9 mouse cellular contexts compared by ENCODE assay signal in genomic region chrX:106485101-106485651, GRCm38 (mm10). TPM values are rescaled to one million over a fixed set of nuclear protein-coding genes. Genes with fewer than 3 reads are reported as not detected.
DNase-seq lines count a peak whose midpoint lies in the region; ATAC-seq and TF ChIP-seq lines count a peak whose summit lies in the region.
"Had no signal": no experiment of that assay in that cellular context is flagged by ENCODE, and none has a peak within 500 bp of the region (broad histone marks: within the 10 kb centered on the region; RNA-seq: fewer than 3 reads in every experiment).

Gene Fndc3c1 (minus strand): TSS chrX:106485401.

- ATAC-seq in lung, embryonic 15.5 days (ENCODE audit: borderline replicate concordance, extremely low read depth, low FRiP score, low TSS enrichment) = peak; percentile 96
- ATAC-seq in hindbrain, embryonic 16.5 days = peak; percentile 89
- peak; percentile 69 for ATAC-seq in lung, postnatal 0 days
- ATAC-seq in erythroid progenitor cell, adult 5-6 weeks (replicated peaks; ENCODE audit: low FRiP score, poor library complexity, severe bottlenecking) = no peak

- peak within 1 kb of the TSS; percentile 47 for H3K4me3 ChIP-seq in lung, embryonic 15.5 days
- peak within 1 kb of the TSS; percentile 44 for H3K4me3 ChIP-seq in embryonic fibroblast, embryonic 13.5 days (ENCODE audit: insufficient read depth, low read length)
- H3K4me3 ChIP-seq in hindbrain, embryonic 16.5 days (ENCODE audit: low read length) = peak within 1 kb of the TSS; percentile 38
- peak within 1 kb of the TSS; percentile 34 for H3K4me3 ChIP-seq in lung, postnatal 0 days (ENCODE audit: low read depth, low read length)
- H3K4me3 ChIP-seq: myocyte had no signal

- H3K36me3 ChIP-seq in lung, embryonic 15.5 days = no peaks in the 10 kb centered on the region
- H3K36me3 ChIP-seq in hindbrain, embryonic 16.5 days (ENCODE audit: control insufficient read depth, insufficient read depth, low read length) = no peaks in the 10 kb centered on the region
- H3K36me3 ChIP-seq in lung, postnatal 0 days (ENCODE audit: insufficient read depth, low read length) = no peaks in the 10 kb centered on the region

- no peak for TF ChIP-seq CTCF in embryonic fibroblast, embryonic 13.5 days (IDR thresholded peaks at IDR 0.05; ENCODE audit: borderline replicate concordance, insufficient read depth, low read length)
- TF ChIP-seq CTCF in lung, postnatal 0 days (IDR thresholded peaks at IDR 0.05) = no peak

- no peak for TF ChIP-seq POLR2A in embryonic fibroblast, embryonic 13.5 days (IDR thresholded peaks at IDR 0.05; ENCODE audit: low read depth, low read length)

- no peak for DNase-seq in lung, adult 18-20 months
- no peak for DNase-seq in lung, postnatal 0 days (ENCODE audit: low spot score)
- DNase-seq in testis, postnatal 10 days (ENCODE audit: low spot score) = peak; percentile 37
- no peak for DNase-seq in cerebellum, adult 9-11 months

- H3K4me1 ChIP-seq in lung, embryonic 15.5 days = no peaks in the 10 kb centered on the region
- H3K4me1 ChIP-seq in embryonic fibroblast, embryonic 13.5 days (ENCODE audit: control insufficient read depth, insufficient read depth, low read length) = no peaks in the 10 kb centered on the region
- H3K4me1 ChIP-seq in hindbrain, embryonic 16.5 days (ENCODE audit: control insufficient read depth, insufficient read depth, low read depth, low read length) = no peaks in the 10 kb centered on the region; the same call in 1 of the 2 replicates
- no peaks in the 10 kb centered on the region for H3K4me1 ChIP-seq in lung, postnatal 0 days (ENCODE audit: insufficient read depth, low read depth, low read length)

- peak within 1 kb of the TSS; percentile 69 for H3K4me2 ChIP-seq in lung, embryonic 15.5 days
- H3K4me2 ChIP-seq in hindbrain, embryonic 16.5 days (ENCODE audit: low read length) = peak within 1 kb of the TSS; percentile 66
- peak within 1 kb of the TSS; percentile 58 for H3K4me2 ChIP-seq in lung, postnatal 0 days (replicated peaks; ENCODE audit: low read depth, low read length)

- H3K27me3 ChIP-seq in lung, embryonic 15.5 days = peaks cover 22% of the 10 kb centered on the region
- peaks cover 17% of the 10 kb centered on the region for H3K27me3 ChIP-seq in hindbrain, embryonic 16.5 days (replicated peaks; ENCODE audit: control insufficient read depth, insufficient read depth, low read length)
- no peaks in the 10 kb centered on the region for H3K27me3 ChIP-seq in lung, postnatal 0 days (replicated peaks; ENCODE audit: insufficient read depth, low read length)

- 16% methylated on average over 28 of the region's 39 CpGs for WGBS in lung, embryonic 15.5 days
- 19% methylated on average over 30 of the region's 39 CpGs for WGBS in hindbrain, embryonic 16.5 days
- WGBS in lung, postnatal 0 days = 15% methylated on average over 15 of the region's 39 CpGs

- H3K27ac ChIP-seq in lung, embryonic 15.5 days = no peak within 1 kb of the TSS
- H3K27ac ChIP-seq in embryonic fibroblast, embryonic 13.5 days (ENCODE audit: insufficient read depth, low read length) = no peak within 1 kb of the TSS
- H3K27ac ChIP-seq in hindbrain, embryonic 16.5 days (ENCODE audit: low read depth, low read length) = no peak within 1 kb of the TSS
- no peak within 1 kb of the TSS for H3K27ac ChIP-seq in lung, postnatal 0 days (ENCODE audit: low read length)

- no peak for TF ChIP-seq EP300 in lung, postnatal 0 days (IDR thresholded peaks at IDR 0.05)

- peak within 1 kb of the TSS; percentile 36; the same call in 1 of the 2 replicates for H3K9ac ChIP-seq in lung, embryonic 15.5 days
- H3K9ac ChIP-seq in hindbrain, embryonic 16.5 days (ENCODE audit: low read depth, low read length) = peak within 1 kb of the TSS; percentile 48; the same call in 1 of the 2 replicates
- H3K9ac ChIP-seq in lung, postnatal 0 days (replicated peaks; ENCODE audit: low read depth) = no peak within 1 kb of the TSS

- H3K9me3 ChIP-seq in lung, embryonic 15.5 days = no peaks in the 10 kb centered on the region
- no peaks in the 10 kb centered on the region for H3K9me3 ChIP-seq in hindbrain, embryonic 16.5 days (ENCODE audit: control insufficient read depth, low read length)
- H3K9me3 ChIP-seq in lung, postnatal 0 days (ENCODE audit: low read length) = no peaks in the 10 kb centered on the region

RNA-seq across cellular contexts. Expression of gene Fndc3c1, which starts in this region (rescaled TPM):
- polyA plus RNA-seq in lung, embryonic 15.5 days (2015; fragmentation: Nextera tagmentation; extraction: Ambion mirVana) = 2.7 and 3.8 TPM in 2 replicates
- polyA plus RNA-seq in embryonic fibroblast, embryonic 13.5 days (2011; ENCODE audit: insufficient read length, low read depth, missing spikeins) = 0.98 TPM in 1 of 2 replicates, not detected in the other
- 0.10 and 0.27 TPM in 2 replicates for polyA plus RNA-seq in hindbrain, embryonic 16.5 days (2015; fragmentation: Nextera tagmentation; extraction: Ambion mirVana)
- 0.05 and 0.13 TPM in 2 replicates for polyA plus RNA-seq in lung, postnatal 0 days (2015; fragmentation: Nextera tagmentation; extraction: Ambion mirVana)
- not detected in 2 replicates for total RNA-seq in erythroid progenitor cell, adult 5-6 weeks (2015; ENCODE audit: low replicate concordance)
- total RNA-seq in erythroid progenitor cell, adult 5-6 weeks (2017; ENCODE audit: low replicate concordance) = not detected in 2 replicates
- polyA plus RNA-seq: myocyte had no signal

Comparison
In these comparisons a context has a peak if more than half of its experiments do, and no peak if none do; other contexts are left out.
1. Peak in ATAC-seq, H3K4me3 ChIP-seq, H3K9ac ChIP-seq and H3K4me2 ChIP-seq in hindbrain, embryonic 16.5 days; RNA of the gene not detected or under 1 TPM.
2. Peak in ATAC-seq, H3K4me3 ChIP-seq and H3K4me2 ChIP-seq in lung, postnatal 0 days; RNA of the gene not detected or under 1 TPM.